Mouse (Mus musculus): ENCODE data around the gene Rnaseh2a.

Rnaseh2a gene

GRCm38 (mm10) chr8:84969241-84970134 lies at the start of gene Rnaseh2a, which contains the start of the genes Gm49661 and Prdx2:
Gene Rnaseh2a, minus strand, starts transcription at chr8:84969767.
Gene Gm49661, minus strand, starts transcription at chr8:84969433.
Gene Prdx2, plus strand, starts transcription at chr8:84969587.
- DNase-seq (ENCODE audit: low read depth, low spot score), result peak; percentile 89

DNA sequence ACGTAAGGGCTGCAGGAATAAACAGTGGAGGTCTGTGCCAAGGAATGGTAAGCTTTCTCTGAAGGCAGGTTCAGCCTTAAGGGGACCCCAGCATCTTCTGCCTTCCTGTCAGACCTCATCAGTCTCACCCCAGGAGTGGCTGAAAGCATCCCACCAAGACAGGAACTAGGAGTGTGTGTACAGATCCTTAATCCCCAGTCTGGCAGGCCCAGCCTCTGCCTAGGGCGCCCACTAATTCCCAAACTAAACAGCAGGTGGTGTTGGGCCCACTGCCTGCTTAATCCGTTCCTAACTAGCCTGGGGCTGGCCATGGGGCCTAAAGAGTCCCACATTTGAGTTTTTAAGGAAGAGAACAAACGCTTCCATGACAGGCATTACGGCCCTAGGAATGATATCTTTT lies 47.6 kb upstream of the Rnaseh2a start:
- DNase-seq (ENCODE audit: low read depth, low spot score), result no peak

DNA sequence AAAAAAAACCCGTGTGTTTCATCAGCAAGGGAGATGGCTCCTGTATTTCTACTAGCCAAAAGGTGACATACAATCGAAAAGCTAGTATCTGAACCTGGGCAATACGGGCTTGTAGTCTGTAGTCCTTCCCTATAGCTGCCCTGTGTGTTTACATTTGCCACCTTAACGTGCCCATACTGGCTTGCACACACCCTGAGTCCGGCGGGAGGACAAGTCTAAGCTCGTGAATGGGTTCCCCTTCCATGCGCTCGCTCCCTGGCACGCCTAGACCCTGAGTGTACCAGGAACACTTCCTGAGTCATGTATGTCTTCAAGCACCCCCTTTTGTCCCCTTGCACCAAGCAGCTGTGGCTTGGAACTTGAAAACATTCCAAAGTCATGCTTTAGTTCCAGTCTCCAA lies 47.2 kb upstream of the Rnaseh2a start:
- no peak for DNase-seq (ENCODE audit: low read depth, low spot score)

DNA sequence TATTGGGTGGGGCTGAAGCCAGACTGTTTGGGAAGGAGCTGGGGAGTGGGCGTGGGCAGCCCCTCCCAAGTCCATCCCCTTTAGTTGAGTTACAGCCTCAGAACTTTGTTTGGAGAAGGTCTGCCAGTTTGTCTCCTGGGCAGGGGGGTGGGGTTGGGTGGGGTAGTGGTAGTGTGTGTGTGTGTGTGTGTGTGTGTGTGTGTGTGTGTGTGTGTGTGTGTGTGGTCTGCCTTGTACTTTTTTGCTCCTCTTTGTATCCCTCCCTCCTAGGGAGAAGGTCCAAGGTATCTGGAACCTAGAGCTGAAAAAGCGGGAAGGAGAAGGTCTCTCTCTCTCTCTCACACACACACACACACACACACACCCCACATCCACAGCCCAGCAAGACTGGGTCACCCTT lies 44.9 kb upstream of the Rnaseh2a start, which contains the start of gene Best2:
Best2 (minus strand) TSS at position 101 of the 400 bp plus-strand sequence.
- DNase-seq (ENCODE audit: low read depth, low spot score), result no peak

DNA sequence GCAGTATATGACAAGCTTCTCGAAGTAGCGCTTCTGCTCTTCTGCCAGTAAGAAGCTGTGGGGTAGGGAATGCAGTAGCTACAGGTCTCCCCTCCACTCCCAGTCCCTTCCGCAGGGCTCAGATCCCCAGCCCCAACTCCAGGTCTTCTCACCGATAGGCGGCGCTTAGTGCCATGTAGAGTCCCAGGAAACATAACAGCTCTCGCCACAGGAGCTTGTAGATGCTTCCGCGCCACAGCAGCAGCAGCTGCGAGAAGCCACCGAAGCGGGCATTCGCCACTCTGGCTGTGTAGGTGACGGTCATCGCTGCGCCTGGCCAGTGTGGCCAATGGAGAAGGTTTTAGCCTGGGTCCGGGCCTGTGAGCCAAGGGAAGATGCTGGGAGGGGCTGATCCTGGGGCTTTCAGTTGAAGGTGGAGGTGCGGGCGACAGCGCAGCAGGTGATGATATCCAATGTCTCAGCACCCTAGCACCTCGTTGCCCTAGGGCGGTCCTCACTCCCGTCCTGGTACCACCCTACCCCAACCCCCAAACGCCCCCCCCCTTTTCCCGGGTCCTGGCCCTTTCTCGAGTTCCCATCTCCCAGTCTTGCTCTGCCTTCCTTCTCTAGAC lies 43.8 kb upstream of the Rnaseh2a start:
- peak; percentile 83 for DNase-seq (ENCODE audit: low read depth, low spot score)

- DNase-seq (ENCODE audit: low read depth, low spot score), result no peak
Observed at GRCm38 (mm10) chr8:85011242-85011641, 41.7 kb upstream of the Rnaseh2a start.

DNA sequence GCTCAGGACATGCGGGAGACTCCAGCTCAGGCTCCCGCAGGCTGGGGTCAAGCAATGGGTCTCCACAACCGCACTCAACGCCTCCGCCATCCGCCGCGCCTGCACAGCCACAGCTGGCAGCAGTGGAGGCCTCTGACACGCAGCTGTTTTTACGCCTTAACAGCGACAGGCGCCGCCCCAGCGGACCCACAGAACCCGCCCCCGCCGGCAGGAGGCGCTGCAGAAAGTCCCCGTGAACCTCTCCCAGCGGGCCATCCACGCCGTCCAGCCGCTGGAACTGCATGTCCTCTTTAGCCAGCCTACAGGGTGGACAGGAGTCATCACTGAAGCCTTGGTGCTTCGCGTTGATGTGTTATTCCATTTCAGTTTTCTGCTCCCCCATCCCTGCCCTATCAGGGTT lies 38.1 kb upstream of the Rnaseh2a start:
- DNase-seq (ENCODE audit: low read depth, low spot score), result no peak

DNA sequence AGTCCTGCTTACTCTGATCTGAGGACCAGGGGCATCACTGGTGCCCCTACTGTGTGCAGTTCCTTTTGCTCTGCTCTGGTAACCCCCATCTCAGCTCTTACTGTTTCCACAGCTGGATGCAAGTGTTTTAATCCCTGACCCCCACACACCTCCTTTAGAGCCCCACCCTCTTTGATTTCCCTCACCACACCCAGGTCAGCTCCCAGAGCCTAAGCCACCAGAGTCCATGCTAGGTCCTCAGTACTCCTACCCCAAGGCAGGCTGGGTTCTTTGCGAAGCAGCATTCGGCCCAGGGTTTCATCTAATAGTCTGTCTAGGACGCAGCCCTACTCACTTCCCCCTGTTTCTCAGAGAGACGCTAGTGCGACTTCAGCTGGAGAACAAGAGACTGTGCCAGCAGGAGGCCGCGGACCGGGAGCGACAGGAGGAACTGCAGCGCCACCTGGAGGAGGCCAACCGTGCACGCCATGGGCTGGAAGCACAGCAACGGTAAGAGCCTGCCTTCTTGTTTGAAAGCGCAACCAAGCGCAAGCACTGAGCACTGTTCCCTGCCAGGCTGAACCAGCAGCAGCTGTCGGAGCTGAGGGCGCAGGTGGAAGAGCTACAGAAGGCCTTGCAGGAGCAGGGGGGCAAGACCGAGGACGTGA lies 28.2 kb upstream of the Rnaseh2a start:
- DNase-seq (ENCODE audit: low read depth, low spot score), result peak; percentile 94

DNA sequence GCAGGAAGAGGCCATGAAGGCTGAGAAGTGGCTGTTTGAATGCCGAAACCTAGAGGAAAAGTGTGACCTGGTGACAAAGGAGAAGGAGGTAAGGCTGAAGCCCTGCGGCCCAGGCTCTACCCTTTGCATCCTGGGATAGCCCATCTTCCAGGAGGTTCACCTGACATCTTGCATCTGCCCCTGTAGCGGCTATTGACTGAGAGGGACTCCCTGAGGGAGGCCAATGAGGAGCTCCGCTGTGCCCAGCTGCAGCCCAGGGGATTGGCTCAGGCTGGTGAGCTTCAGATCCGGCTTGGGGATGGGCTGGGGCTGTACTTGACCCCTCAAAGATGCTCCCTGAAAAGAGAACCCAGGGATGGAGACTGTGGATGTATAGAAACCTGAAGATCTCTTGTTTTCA lies 27.4 kb upstream of the Rnaseh2a start:
- no peak for DNase-seq (ENCODE audit: low read depth, low spot score)

- DNase-seq (ENCODE audit: low read depth, low spot score), result no peak
Observed at GRCm38 (mm10) chr8:84995680-84996079, 26.1 kb upstream of the Rnaseh2a start.

DNA sequence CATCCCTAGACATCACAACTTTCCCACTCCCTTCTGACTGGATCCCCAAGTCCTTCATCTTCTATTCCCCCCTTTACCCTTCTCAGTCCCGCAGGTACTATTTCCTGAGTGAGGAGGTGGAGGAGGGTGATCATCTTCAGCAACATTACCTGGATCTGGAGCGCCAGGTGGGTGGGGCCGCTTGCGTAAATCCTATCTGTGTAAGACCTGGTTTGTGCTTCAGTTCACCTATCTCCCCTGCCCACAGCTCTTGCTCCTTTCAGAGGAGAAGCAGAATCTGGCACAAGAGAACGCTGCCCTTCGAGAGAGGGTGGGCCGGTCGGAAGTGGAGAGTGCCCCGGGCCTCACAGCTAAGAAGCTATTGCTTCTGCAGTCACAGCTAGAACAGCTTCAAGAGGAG lies 24.8 kb upstream of the Rnaseh2a start:
- DNase-seq (ENCODE audit: low read depth, low spot score), result no peak

DNA sequence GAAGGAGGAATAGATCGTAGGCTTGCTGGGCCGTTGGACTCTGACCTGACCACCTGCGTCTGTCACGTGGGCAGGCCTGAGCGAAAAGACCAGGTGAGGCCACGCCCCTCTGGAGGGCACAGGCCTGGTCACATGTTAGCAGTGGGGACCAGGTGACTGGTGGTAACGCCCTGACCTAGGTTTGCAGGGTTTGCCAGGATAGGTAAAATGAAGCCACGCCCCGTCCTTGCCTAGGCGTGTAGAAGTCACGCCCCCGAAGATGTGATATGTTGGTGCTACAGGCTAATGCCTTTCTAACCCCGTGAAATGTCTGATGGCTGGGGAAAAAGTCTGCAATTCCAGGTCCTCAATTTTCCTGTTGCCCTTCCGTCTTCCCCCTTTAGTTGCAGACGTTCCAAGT lies 21.3 kb upstream of the Rnaseh2a start:
- DNase-seq (ENCODE audit: low read depth, low spot score), result no peak

- DNase-seq (ENCODE audit: low read depth, low spot score), result peak; percentile 99
Observed at GRCm38 (mm10) chr8:84990349-84990748, 20.8 kb upstream of the Rnaseh2a start, which contains the start of gene Hook2. Gene Hook2, plus strand, starts transcription at chr8:84990603.

DNA sequence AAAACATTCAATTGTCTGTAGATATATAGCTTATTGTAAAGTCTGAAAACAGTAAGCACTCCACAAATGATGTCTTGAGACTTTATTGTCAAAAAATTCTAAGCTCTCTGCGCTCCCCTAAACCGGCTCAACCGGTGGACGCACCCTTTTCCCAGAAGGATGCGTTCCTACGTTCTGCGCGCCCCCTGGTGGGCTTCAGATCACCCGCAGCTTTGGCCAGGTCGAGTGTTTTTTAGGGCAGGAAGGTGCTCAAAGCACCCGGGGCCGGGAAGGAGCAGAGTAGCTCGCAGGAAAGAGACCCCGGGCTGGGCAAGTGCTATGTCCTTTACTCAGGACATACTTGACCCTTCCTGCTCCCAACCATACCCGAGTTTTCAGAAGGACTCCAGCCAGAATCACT lies 20.2 kb upstream of the Rnaseh2a start:
- peak; percentile 93 for DNase-seq (ENCODE audit: low read depth, low spot score)

DNA sequence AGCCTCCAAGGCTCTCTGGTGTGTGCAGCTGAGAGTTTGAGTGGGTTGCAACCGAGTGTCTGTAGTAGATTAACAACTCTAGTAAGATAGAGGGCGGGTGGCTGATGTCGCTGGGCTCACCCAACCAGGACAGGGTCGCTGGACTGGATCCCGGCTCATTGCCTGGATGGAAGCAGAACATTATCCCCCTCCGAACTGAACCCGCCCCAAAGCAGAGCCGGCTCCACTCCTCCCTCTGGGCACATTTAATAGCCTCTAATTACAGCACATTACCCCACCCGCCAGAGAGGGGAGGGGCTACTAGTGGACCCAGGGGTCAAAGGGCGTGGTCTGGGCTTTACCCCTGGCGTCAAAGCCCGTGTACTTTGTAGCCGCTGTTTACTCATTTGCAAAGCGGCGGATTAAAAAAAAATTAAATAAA lies 19.8 kb upstream of the Rnaseh2a start:
- DNase-seq (ENCODE audit: low read depth, low spot score), result peak; percentile 62

DNA sequence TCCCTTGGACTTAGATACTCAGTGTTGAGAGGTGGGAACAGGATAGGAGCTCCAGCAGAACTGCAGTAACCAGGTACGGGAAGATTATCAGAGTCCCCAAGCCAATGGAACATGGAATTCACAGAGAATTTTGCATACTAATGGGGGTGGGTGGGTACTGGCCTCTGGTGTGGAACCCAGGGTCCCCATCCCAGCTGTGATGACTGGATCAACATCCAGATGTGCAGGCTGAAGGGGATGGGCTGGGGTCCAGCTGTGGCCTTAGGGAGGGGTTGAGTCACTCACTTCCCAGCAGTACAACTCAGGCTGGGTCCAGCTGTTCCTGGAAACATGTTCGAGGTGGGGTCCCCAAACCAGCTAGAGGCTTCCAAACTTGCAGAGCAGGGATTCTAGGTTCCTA lies 18.3 kb upstream of the Rnaseh2a start:
- DNase-seq (ENCODE audit: low read depth, low spot score), result no peak

DNA sequence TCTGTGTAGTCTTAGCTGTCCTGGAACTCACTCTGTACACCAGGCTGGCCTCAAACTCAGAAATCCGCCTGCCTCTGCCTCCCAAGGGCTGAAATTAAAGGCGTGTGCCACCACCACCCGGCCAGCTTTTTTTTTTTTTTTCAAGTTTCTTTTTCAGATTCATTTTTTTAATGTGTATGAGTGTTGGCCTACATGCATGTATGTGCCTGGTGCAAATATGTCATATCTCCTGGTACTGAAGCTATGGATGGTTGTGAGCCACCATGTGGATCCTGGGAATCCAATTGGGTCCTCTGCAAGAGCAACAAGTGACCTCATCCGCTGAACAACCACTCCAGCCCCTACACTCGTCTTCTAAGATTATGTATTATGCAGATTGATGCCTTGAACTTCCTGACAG lies 17.8 kb upstream of the Rnaseh2a start:
- no peak for DNase-seq (ENCODE audit: low read depth, low spot score)

DNA sequence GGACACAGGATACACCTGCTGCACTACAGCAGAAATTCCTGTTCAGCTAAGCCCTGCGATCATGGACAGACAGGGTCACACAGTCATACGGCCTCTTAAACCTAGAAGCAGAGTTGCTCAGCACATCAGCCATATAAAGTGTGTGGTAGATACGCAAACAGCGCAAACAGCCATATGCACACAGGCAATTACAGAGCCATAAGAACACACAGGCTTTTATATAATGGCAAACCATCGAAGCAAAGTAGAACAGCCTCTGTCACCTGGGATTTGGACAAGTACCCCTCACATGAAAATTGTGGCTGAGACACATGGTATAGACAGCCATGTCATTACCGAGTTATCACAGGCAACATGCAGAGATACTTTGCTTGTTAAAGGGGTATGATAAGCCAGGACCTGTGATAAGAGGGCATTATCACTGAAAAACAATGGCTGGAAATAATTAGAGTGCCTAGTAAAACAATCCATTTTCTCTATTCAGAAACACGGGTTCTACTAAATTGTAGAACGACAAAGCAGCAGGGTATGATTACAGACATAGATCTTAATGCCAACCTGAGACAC lies 16.9 kb upstream of the Rnaseh2a start:
- no peak for DNase-seq (ENCODE audit: low read depth, low spot score)

DNA sequence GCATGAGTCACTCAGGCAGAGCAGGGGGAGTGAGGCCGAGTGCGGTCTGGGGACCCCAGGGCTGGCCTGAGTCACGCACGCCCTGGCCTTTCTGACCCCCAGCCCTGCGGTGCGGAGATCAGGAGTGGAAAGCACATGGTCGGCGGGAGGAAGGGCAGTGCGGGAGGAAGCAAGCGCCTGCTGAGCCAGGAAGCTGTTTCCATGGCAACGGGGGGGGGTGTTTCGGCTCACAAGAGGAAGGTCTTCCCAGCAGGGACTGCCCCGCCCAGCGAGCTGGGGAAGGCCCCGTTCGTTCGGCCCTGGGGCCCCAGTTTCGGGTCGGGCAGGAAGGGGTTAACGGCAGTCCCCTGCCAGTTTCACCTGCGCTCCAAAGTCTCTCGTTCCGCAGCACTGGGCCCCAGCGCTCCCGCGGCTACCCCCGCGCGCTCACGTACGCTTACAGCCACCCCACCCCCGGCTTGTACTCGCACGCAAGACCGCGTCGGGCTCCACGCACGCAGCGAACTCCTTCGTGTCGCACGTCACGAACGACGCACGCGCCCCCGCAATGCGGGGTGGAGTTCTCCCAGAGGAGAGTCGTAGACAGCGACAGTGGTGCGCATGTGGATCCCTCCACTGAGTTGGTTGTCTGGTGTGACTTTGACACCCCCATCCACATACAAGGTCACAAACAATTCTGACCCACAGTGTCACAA lies 16.3 kb upstream of the Rnaseh2a start:
- peak; percentile 98 for DNase-seq (ENCODE audit: low read depth, low spot score)

DNA sequence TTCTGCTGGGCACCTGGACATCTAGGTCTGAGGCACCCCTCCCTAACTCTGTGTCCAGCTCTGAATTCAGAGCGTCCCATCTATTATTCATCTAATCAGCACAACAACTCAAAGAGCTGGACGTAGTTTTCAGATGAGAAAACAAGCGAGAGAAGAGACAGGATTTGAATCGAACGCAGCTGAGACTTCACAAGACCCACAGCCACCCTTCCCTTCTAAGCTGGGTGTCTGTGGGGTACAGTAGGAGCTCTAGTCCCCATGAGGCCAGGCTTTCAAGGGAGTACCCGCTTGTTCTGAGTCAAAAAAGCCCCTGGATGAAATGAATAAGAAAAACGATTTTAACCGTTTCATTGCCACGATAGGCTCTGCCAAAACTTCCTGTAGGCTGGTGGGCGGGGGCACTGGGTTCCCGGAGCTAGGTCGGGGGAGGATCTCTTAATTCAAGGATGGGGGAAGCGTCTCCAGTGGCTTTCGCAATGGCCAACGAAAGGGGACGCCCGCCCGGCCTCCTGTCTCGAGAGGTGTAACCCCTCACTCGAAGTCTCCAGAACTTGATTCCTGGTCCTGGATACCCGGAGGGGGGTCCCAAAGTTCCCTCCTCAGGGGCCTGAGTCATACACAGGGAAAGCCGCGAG lies 15.6 kb upstream of the Rnaseh2a start:
- DNase-seq (ENCODE audit: low read depth, low spot score), result peak; percentile 64

Data from A20 (cell line).